Mouse (Mus musculus): ENCODE data around the gene Thyn1.

DNA sequence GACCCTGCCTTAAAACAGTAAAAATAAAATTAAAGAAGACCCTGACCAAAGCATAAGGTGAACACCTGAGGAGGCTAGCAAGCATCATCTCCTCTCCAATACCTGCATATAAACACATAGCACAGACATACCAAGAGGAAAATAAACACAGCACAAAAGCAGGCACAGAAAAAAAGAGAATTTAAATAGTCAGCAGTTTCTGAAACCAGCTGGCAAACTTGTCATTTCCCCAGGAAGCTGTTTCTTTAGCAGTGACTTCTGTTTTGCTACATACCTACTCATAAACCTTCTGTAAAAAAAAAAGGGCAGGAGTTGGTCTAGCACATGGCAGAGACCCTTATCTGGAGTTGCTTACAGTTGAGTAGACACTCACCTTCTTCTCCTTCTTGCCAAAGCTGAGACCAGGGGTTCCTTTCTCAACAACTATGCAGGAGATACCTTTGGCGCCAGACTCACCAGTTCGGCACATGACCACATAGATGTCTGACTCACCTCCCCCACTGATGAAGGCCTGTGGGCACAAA, 14.4 kb upstream of the Thyn1 start:
- TF ChIP-seq ZC3H11A (IDR thresholded peaks at IDR 0.05; ENCODE audit: borderline replicate concordance, low read depth, low read length) (no peak), CHD2 (IDR thresholded peaks at IDR 0.05; ENCODE audit: low read depth, low read length) (no peak), ZNF384 (IDR thresholded peaks at IDR 0.05; ENCODE audit: low read depth, low read length) (no peak)

Data from ES-E14 (cell line).